Mouse (Mus musculus): ENCODE measurements at regions not wholly inside any gene's neighbourhood (a gene's known extent, or its start where the extent isn't known, plus 50 kb on each side); places are given as distances from the start of the nearest gene placed in this dataset.

DNA sequence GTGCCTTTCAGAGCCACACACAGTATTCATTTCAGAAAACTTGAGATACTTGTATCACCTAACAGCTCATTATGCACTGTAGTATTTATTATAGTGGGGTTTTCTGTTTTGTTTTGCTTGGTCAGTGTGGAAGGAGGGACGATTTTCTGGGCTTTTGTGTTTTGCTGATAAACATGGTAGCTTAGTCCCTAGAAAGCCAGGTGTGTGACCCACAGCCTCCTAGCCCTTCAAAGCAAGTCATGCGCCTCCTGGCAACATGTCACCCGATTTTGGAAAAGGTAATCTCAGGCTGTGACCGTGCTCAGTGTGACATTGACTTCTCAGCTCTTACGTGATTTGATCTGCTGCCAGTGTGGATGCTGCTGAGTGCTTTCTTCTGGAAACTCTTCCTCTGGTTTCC, 70.9 kb downstream of the Klf5 start:
- TF ChIP-seq MAFK (IDR thresholded peaks at IDR 0.05; ENCODE audit: borderline replicate concordance, low read depth, low read length) (no peak), CHD2 (IDR thresholded peaks at IDR 0.05; ENCODE audit: low read length) (no peak), CHD1 (IDR thresholded peaks at IDR 0.05; ENCODE audit: low read depth, low read length) (no peak), CTCF (IDR thresholded peaks at IDR 0.05 in 2 of 3, conservative IDR thresholded peaks at IDR 0.05 in 1 of 3; ENCODE audit: control insufficient read depth in 1 of 3, insufficient read depth in 1 of 3, low read depth in 2 of 3, low read length in 3 of 3, poor library complexity in 1 of 3, severe bottlenecking in 1 of 3) (no peak), EP300 (IDR thresholded peaks at IDR 0.05; ENCODE audit: low read depth in 1 of 2, low read length in 2 of 2) (no peak), GATA1 (IDR thresholded peaks at IDR 0.05; ENCODE audit: low read depth, low read length) (no peak), NRF1 (IDR thresholded peaks at IDR 0.05; ENCODE audit: insufficient read depth, low read depth, low read length, poor library complexity, severe bottlenecking) (no peak), GABPA (IDR thresholded peaks at IDR 0.05; ENCODE audit: low read depth, low read length) (no peak), USF2 (IDR thresholded peaks at IDR 0.05; ENCODE audit: borderline replicate concordance in 1 of 2, insufficient read depth in 1 of 2, low read depth in 1 of 2, low read length in 2 of 2) (no peak)
